Mouse (Mus musculus) limb, embryonic 15.5 days (tissue): ENCODE results near the gene Ecel1. TPM values are rescaled to one million over a fixed set of nuclear protein-coding genes. Genes with fewer than 3 reads are reported as not detected.

Source experiments
- ATAC-seq: fragments of 200-750 bp; cut with Nextera tagmentation; 2 replicates; pipeline ENCODE4 v1.8.0; 2017; ENCODE audit warnings: low read depth, moderate TSS enrichment; ENCODE audit not compliant: insufficient number of reproducible peaks, low FRiP score, low TSS enrichment
- H3K27ac ChIP-seq: fragments of 300-500 bp; sonication (generic); 2 replicates; pipeline ENCODE4 v1.5.1; 2015; ENCODE audit warnings: moderate library complexity, mild to moderate bottlenecking, inconsistent platforms
- H3K27me3 ChIP-seq: fragments of 300-500 bp; sonication (generic); 2 replicates; pipeline ENCODE4 v1.6.1; 2015; ENCODE audit warnings: inconsistent platforms
- H3K36me3 ChIP-seq: fragments of 300-500 bp; sonication (generic); 2 replicates; pipeline ENCODE4 v1.6.1; 2015; ENCODE audit warnings: inconsistent platforms
- H3K4me1 ChIP-seq: fragments of 300-500 bp; sonication (generic); 2 replicates; pipeline ENCODE4 v1.6.1; 2015; ENCODE audit warnings: inconsistent platforms
- H3K4me2 ChIP-seq: fragments of 300-500 bp; sonication (generic); 2 replicates; pipeline ENCODE4 v1.6.1; 2015; ENCODE audit warnings: mild to moderate bottlenecking, inconsistent platforms
- H3K4me3 ChIP-seq: fragments of 300-500 bp; sonication (generic); 2 replicates; pipeline ENCODE4 v1.5.1; 2015; ENCODE audit warnings: mild to moderate bottlenecking, inconsistent platforms
- H3K9ac ChIP-seq: fragments of 300-500 bp; sonication (generic); 2 replicates; pipeline ENCODE4 v1.6.1; 2015; ENCODE audit warnings: inconsistent platforms
- H3K9me3 ChIP-seq: fragments of 300-500 bp; sonication (generic); 2 replicates; pipeline ENCODE4 v1.6.1; 2016; ENCODE audit warnings: inconsistent platforms
- whole genome bisulfite sequencing: fragments of 180-500 bp; shearing (Covaris S2); methylation state at CpG from one replicate; pipeline ENCODE4 v1.1.7; 2015; 5-methylcytosine and 5-hydroxymethylcytosine counted together
- polyA plus RNA-seq: library from polyadenylated mRNA; unstranded; fragments of >200 nt; fragmentation: Nextera tagmentation; extraction: Ambion mirVana; gene quantifications from 2 replicates; pipeline ENCODE4 v1.2.1, GENCODE M21; 2015

Gene Ecel1
- 0.55 and 1.8 TPM in 2 replicates for polyA plus RNA-seq

GRCm38 (mm10) chr1:87156199-87156587 is at the start of gene Ecel1:
Gene Ecel1, minus strand, starts transcription at chr1:87156521.
- Histone ChIP-seq H3K9ac (no peak within 1 kb of the TSS), H3K4me1 (peaks cover 34% of the 10 kb centered on the region), H3K9me3 (no peaks in the 10 kb centered on the region), H3K27me3 (peaks cover 97% of the 10 kb centered on the region), H3K27ac (no peak within 1 kb of the TSS), H3K4me2 (peak within 1 kb of the TSS; percentile 79), H3K36me3 (no peaks in the 10 kb centered on the region), H3K4me3 (peak within 1 kb of the TSS; percentile 40)
- ATAC-seq, result no peak
- WGBS, result 5% methylated on average over 11 of the region's 12 CpGs

- no peak overlapping the region for H3K4me3 ChIP-seq
- no peaks in the 10 kb centered on the region for H3K36me3 ChIP-seq
- peaks cover 39% of the 10 kb centered on the region for H3K27me3 ChIP-seq
- no peaks in the 10 kb centered on the region for H3K9me3 ChIP-seq
- H3K9ac ChIP-seq, result no peak overlapping the region
- H3K4me2 ChIP-seq, result 0 out of 2 replicates have a peak overlapping the region, but pooled peaks have one; percentile 5
- ATAC-seq, result peak; percentile 57
- 0 out of 2 replicates have a peak overlapping the region, but pooled peaks have one; percentile 17 for H3K27ac ChIP-seq
- WGBS, result 33% methylated on average over 3 of the region's 3 CpGs
- 0 out of 2 replicates have a peak, but pooled peaks cover 7% of the 10 kb centered on the region for H3K4me1 ChIP-seq
Measured at GRCm38 (mm10) chr1:87205502-87205901, 49.2 kb upstream of the Ecel1 start.

- H3K36me3 ChIP-seq, result no peaks in the 10 kb centered on the region
- H3K9ac ChIP-seq, result no peak overlapping the region
- no peak overlapping the region for H3K4me3 ChIP-seq
- 45% methylated on average over 6 of the region's 6 CpGs for WGBS
- 0 out of 2 replicates have a peak overlapping the region, but pooled peaks have one; percentile 17 for H3K27ac ChIP-seq
- H3K4me2 ChIP-seq, result no peak overlapping the region
- peaks cover 39% of the 10 kb centered on the region for H3K27me3 ChIP-seq
- H3K4me1 ChIP-seq, result 0 out of 2 replicates have a peak, but pooled peaks cover 7% of the 10 kb centered on the region
- ATAC-seq, result no peak
- H3K9me3 ChIP-seq, result no peaks in the 10 kb centered on the region
Measured at GRCm38 (mm10) chr1:87205038-87205437, 48.7 kb upstream of the Ecel1 start.

GRCm38 (mm10) chr1:87204465-87204864 is 48.1 kb upstream of the Ecel1 start, which contains the start of gene Chrng:
Gene Chrng, plus strand, starts transcription at chr1:87204657.
- Histone ChIP-seq H3K4me3 (no peak within 1 kb of the TSS), H3K27ac (peak within 1 kb of the TSS; percentile 17; the same call in 1 of the 2 replicates), H3K27me3 (peaks cover 39% of the 10 kb centered on the region), H3K9me3 (no peaks in the 10 kb centered on the region), H3K9ac (no peak within 1 kb of the TSS), H3K36me3 (no peaks in the 10 kb centered on the region), H3K4me1 (0 out of 2 replicates have a peak, but pooled peaks cover 7% of the 10 kb centered on the region), H3K4me2 (no peak within 1 kb of the TSS)
- ATAC-seq, result no peak
- WGBS, result 84% methylated on average over 7 of the region's 7 CpGs

GRCm38 (mm10) chr1:87203779-87204178 is 47.5 kb upstream of the Ecel1 start:
- no peak overlapping the region for H3K9ac ChIP-seq
- ATAC-seq, result no peak
- WGBS, result 77% methylated on average over 5 of the region's 5 CpGs
- H3K9me3 ChIP-seq, result no peaks in the 10 kb centered on the region
- 0 out of 2 replicates have a peak, but pooled peaks cover 7% of the 10 kb centered on the region for H3K4me1 ChIP-seq
- H3K36me3 ChIP-seq, result no peaks in the 10 kb centered on the region
- H3K4me3 ChIP-seq, result no peak overlapping the region
- H3K27ac ChIP-seq, result no peak overlapping the region
- peaks cover 39% of the 10 kb centered on the region for H3K27me3 ChIP-seq
- no peak overlapping the region for H3K4me2 ChIP-seq

- Histone ChIP-seq H3K9me3 (no peaks in the 10 kb centered on the region), H3K27me3 (peaks cover 26% of the 10 kb centered on the region), H3K27ac (no peak overlapping the region), H3K4me3 (no peak overlapping the region), H3K9ac (no peak overlapping the region), H3K36me3 (no peaks in the 10 kb centered on the region), H3K4me1 (0 out of 2 replicates have a peak, but pooled peaks cover 7% of the 10 kb centered on the region), H3K4me2 (no peak overlapping the region)
- 57% methylated on average over 1 of the region's 1 CpGs for WGBS
- no peak for ATAC-seq
Measured at GRCm38 (mm10) chr1:87201848-87202247, 45.5 kb upstream of the Ecel1 start.

- no peak overlapping the region for H3K9ac ChIP-seq
- H3K27me3 ChIP-seq, result peaks cover 16% of the 10 kb centered on the region
- 0 out of 2 replicates have a peak, but pooled peaks cover 2% of the 10 kb centered on the region for H3K4me1 ChIP-seq
- no peak for ATAC-seq
- no peak overlapping the region for H3K27ac ChIP-seq
- H3K9me3 ChIP-seq, result no peaks in the 10 kb centered on the region
- H3K4me2 ChIP-seq, result no peak overlapping the region
- no peaks in the 10 kb centered on the region for H3K36me3 ChIP-seq
- WGBS, result 51% methylated on average over 2 of the region's 2 CpGs
- no peak overlapping the region for H3K4me3 ChIP-seq
Measured at GRCm38 (mm10) chr1:87200811-87201210, 44.5 kb upstream of the Ecel1 start.

- H3K9ac ChIP-seq, result no peak overlapping the region
- H3K36me3 ChIP-seq, result no peaks in the 10 kb centered on the region
- H3K9me3 ChIP-seq, result no peaks in the 10 kb centered on the region
- no peak for ATAC-seq
- H3K4me1 ChIP-seq, result no peaks in the 10 kb centered on the region
- H3K4me3 ChIP-seq, result no peak overlapping the region
- H3K27me3 ChIP-seq, result 0 out of 2 replicates have a peak, but pooled peaks cover 7% of the 10 kb centered on the region
- 71% methylated on average over 12 of the region's 12 CpGs for WGBS
- H3K4me2 ChIP-seq, result no peak overlapping the region
- H3K27ac ChIP-seq, result no peak overlapping the region
Measured at GRCm38 (mm10) chr1:87198119-87199065, 42.1 kb upstream of the Ecel1 start.

- H3K27ac ChIP-seq, result no peak overlapping the region
- H3K4me1 ChIP-seq, result no peaks in the 10 kb centered on the region
- H3K9me3 ChIP-seq, result no peaks in the 10 kb centered on the region
- H3K27me3 ChIP-seq, result 0 out of 2 replicates have a peak, but pooled peaks cover 8% of the 10 kb centered on the region
- WGBS, result 79% methylated on average over 9 of the region's 9 CpGs
- no peak overlapping the region for H3K9ac ChIP-seq
- no peak for ATAC-seq
- H3K4me3 ChIP-seq, result no peak overlapping the region
- no peak overlapping the region for H3K4me2 ChIP-seq
- no peaks in the 10 kb centered on the region for H3K36me3 ChIP-seq
Measured at GRCm38 (mm10) chr1:87197296-87197695, 41.0 kb upstream of the Ecel1 start.

GRCm38 (mm10) chr1:87190429-87190828 is 34.1 kb upstream of the Ecel1 start, which contains the start of gene Chrnd:
Gene Chrnd, plus strand, starts transcription at chr1:87190607.
- 18% methylated on average over 4 of the region's 4 CpGs for WGBS

GRCm38 (mm10) chr1:87187037-87187355 is 30.7 kb upstream of the Ecel1 start:
- Histone ChIP-seq H3K4me3 (peak overlapping the region; percentile 54), H3K27me3 (peaks cover 67% of the 10 kb centered on the region), H3K27ac (no peak overlapping the region), H3K4me2 (peak overlapping the region; percentile 94), H3K36me3 (no peaks in the 10 kb centered on the region), H3K9ac (peak overlapping the region; percentile 33), H3K4me1 (peaks cover 25% of the 10 kb centered on the region), H3K9me3 (no peaks in the 10 kb centered on the region)
- ATAC-seq, result no peak
- WGBS, result 0% methylated on average over 15 of the region's 15 CpGs

More at GRCm38 (mm10) chr1:87190429-87190828, 34.1 kb upstream of the Ecel1 start, which contains the start of gene Chrnd:
- peak; percentile 45; the same call in 1 of the 2 replicates for ATAC-seq
- peaks cover 35% of the 10 kb centered on the region for H3K27me3 ChIP-seq
- H3K4me1 ChIP-seq, result peaks cover 14% of the 10 kb centered on the region
- no peaks in the 10 kb centered on the region for H3K36me3 ChIP-seq
- no peak within 1 kb of the TSS for H3K4me3 ChIP-seq
- no peak within 1 kb of the TSS for H3K4me2 ChIP-seq
- H3K9me3 ChIP-seq, result no peaks in the 10 kb centered on the region
- no peak within 1 kb of the TSS for H3K27ac ChIP-seq
- H3K9ac ChIP-seq, result no peak within 1 kb of the TSS
